Comparison of ENCODE assay signal across 8 mouse cellular contexts in the genomic region with DNA sequence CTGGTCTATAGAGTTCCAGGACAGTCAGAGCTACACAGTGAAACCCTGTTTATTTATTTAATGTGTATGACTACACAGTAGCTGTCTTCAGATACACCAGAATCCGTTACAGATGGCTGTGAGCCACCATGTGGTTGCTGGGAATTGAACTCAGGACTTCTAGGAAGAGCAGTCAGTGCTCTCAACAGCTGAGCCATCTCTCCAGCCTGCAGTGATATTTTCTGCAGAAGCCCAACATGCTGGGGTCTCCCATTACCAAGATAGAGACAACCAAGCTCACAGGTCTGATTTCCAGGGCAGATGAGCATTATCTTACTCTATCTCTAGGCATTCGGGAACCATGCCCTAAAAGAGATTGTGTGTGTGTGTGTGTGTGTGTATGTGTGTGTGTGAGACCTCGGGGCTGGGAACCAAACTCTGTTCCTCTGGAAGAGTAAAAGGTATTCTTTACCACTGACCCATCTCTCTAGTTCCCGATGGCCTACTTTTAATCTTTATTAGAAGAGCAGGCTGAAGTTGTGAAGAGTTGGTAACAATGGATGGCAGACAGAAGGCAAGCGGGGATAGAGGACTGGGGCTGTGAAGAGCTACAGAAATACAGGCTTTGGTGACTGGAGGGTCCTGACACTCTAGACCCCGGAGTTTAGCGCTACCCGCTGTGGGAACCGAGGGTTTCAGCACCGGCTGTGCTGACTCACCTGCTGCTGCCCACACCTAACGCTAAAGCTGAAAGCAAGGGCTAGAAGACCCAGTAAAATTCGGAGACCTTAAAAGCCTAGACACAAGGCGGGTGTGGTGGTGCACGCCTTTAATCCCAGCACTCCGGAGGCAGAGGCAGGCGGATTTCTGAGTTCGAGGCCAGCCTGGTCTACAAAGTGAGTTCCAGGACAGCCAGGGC. TPM values are rescaled to one million over a fixed set of nuclear protein-coding genes. Genes with fewer than 3 reads are reported as not detected.
DNase-seq lines count a peak whose midpoint lies in the region; ATAC-seq and TF ChIP-seq lines count a peak whose summit lies in the region.

No protein-coding gene starts in this region.

- peak overlapping the region; percentile 23; the same call in 1 of the 2 replicates for H3K9ac ChIP-seq in heart, embryonic 11.5 days (ENCODE audit: low read depth, low read length)
- peak overlapping the region; percentile 45 for H3K9ac ChIP-seq in ES-Bruce4 (ENCODE audit: low read depth, poor library complexity, severe bottlenecking)
- H3K9ac ChIP-seq in embryonic facial prominence, embryonic 13.5 days, result no peak overlapping the region
- H3K9ac ChIP-seq in kidney, embryonic 15.5 days, result peak overlapping the region; percentile 58; the same call in 1 of the 2 replicates
- H3K9ac ChIP-seq in neural tube, embryonic 11.5 days (ENCODE audit: low read length), result no peak overlapping the region

- H3K4me3 ChIP-seq in heart, embryonic 11.5 days (ENCODE audit: low read depth, low read length), result peak overlapping the region; percentile 49
- peak overlapping the region; percentile 83 for H3K4me3 ChIP-seq in ES-Bruce4 (ENCODE audit: low read depth, low read length)
- H3K4me3 ChIP-seq in embryonic facial prominence, embryonic 13.5 days, result peak overlapping the region; percentile 61
- peak overlapping the region; percentile 64 for H3K4me3 ChIP-seq in kidney, embryonic 15.5 days (replicated peaks)
- H3K4me3 ChIP-seq in neural tube, embryonic 11.5 days (ENCODE audit: low read depth, low read length), result peak overlapping the region; percentile 63

- 0 out of 2 replicates have a peak, but pooled peaks cover 4% of the 10 kb centered on the region for H3K36me3 ChIP-seq in heart, embryonic 11.5 days (ENCODE audit: control insufficient read depth, insufficient read depth, low read length)
- no peaks in the 10 kb centered on the region for H3K36me3 ChIP-seq in ES-Bruce4 (ENCODE audit: control insufficient read depth, insufficient read depth, low read length, poor library complexity, severe bottlenecking)
- peaks cover 22% of the 10 kb centered on the region for H3K36me3 ChIP-seq in embryonic facial prominence, embryonic 13.5 days
- H3K36me3 ChIP-seq in kidney, embryonic 15.5 days, result peaks cover 26% of the 10 kb centered on the region
- peaks cover 2% of the 10 kb centered on the region; the same call in 1 of the 2 replicates for H3K36me3 ChIP-seq in neural tube, embryonic 11.5 days (ENCODE audit: control insufficient read depth, insufficient read depth, low read length)

- TF ChIP-seq POLR2A in ES-Bruce4 (IDR thresholded peaks at IDR 0.05; ENCODE audit: insufficient read depth, low read length), result no peak

- H3K9me3 ChIP-seq in heart, embryonic 11.5 days (replicated peaks; ENCODE audit: control insufficient read depth, low read length), result no peaks in the 10 kb centered on the region
- H3K9me3 ChIP-seq in ES-Bruce4 (replicated peaks; ENCODE audit: control insufficient read depth, insufficient read depth, low read length, poor library complexity, severe bottlenecking), result no peaks in the 10 kb centered on the region
- no peaks in the 10 kb centered on the region for H3K9me3 ChIP-seq in embryonic facial prominence, embryonic 13.5 days
- no peaks in the 10 kb centered on the region for H3K9me3 ChIP-seq in kidney, embryonic 15.5 days (replicated peaks)
- H3K9me3 ChIP-seq in neural tube, embryonic 11.5 days (ENCODE audit: control insufficient read depth, low read length), result no peaks in the 10 kb centered on the region

- intact Hi-C loops in heart, postnatal 14 days (cut with DNase I), result loop anchor here (5.0 kb wide), 1 partner anchor 124 kb away; no protein-coding TSS in a partner anchor

- H3K4me2 ChIP-seq in heart, embryonic 11.5 days, result peak overlapping the region; percentile 80
- H3K4me2 ChIP-seq in embryonic facial prominence, embryonic 13.5 days, result peak overlapping the region; percentile 48
- H3K4me2 ChIP-seq in kidney, embryonic 15.5 days, result peak overlapping the region; percentile 82
- H3K4me2 ChIP-seq in neural tube, embryonic 11.5 days (ENCODE audit: low read depth), result peak overlapping the region; percentile 28

- no peak for DNase-seq in heart, postnatal 14 days
- DNase-seq in neural tube, embryonic 11.5 days (ENCODE audit: low spot score), result no peak
- no peak for DNase-seq in right cerebral cortex, postnatal 36 days (ENCODE audit: low spot score in 2 of 2)

- ATAC-seq in heart, embryonic 11.5 days (replicated peaks; ENCODE audit: insufficient number of reproducible peaks, low FRiP score, low TSS enrichment), result no peak
- ATAC-seq in embryonic facial prominence, embryonic 13.5 days (ENCODE audit: insufficient number of reproducible peaks, insufficient read depth, low FRiP score, low TSS enrichment, low read depth), result no peak
- no peak for ATAC-seq in kidney, embryonic 15.5 days (replicated peaks; ENCODE audit: low FRiP score)
- no peak for ATAC-seq in neural tube, embryonic 11.5 days (ENCODE audit: insufficient read depth, low FRiP score, low TSS enrichment)
- no peak for ATAC-seq in activated CD4-positive, CD25-positive, alpha-beta regulatory T cell, adult 4 months

- no peak for TF ChIP-seq EP300 in ES-Bruce4 (IDR thresholded peaks at IDR 0.05; ENCODE audit: insufficient read depth, low read depth, low read length)

- WGBS in heart, embryonic 11.5 days (ENCODE audit: insufficient replicate concordance), result 34% methylated on average over 15 of the region's 17 CpGs
- 47% methylated on average over 17 of the region's 17 CpGs for WGBS in embryonic facial prominence, embryonic 13.5 days
- 35% methylated on average over 17 of the region's 17 CpGs for WGBS in kidney, embryonic 15.5 days
- WGBS in neural tube, embryonic 11.5 days, result 41% methylated on average over 17 of the region's 17 CpGs

- peaks cover 18% of the 10 kb centered on the region for H3K4me1 ChIP-seq in heart, embryonic 11.5 days (ENCODE audit: control insufficient read depth, insufficient read depth, low read length)
- peaks cover 3% of the 10 kb centered on the region for H3K4me1 ChIP-seq in ES-Bruce4 (ENCODE audit: control insufficient read depth, insufficient read depth, low read length)
- H3K4me1 ChIP-seq in embryonic facial prominence, embryonic 13.5 days, result peaks cover 32% of the 10 kb centered on the region
- peaks cover 48% of the 10 kb centered on the region for H3K4me1 ChIP-seq in kidney, embryonic 15.5 days
- peaks cover 8% of the 10 kb centered on the region for H3K4me1 ChIP-seq in neural tube, embryonic 11.5 days (ENCODE audit: control insufficient read depth, insufficient read depth, low read length)

- TF ChIP-seq CTCF in ES-Bruce4 (IDR thresholded peaks at IDR 0.05; ENCODE audit: low read depth, low read length), result no peak

- no peaks in the 10 kb centered on the region for H3K27me3 ChIP-seq in heart, embryonic 11.5 days (ENCODE audit: control insufficient read depth, insufficient read depth, low read length)
- no peaks in the 10 kb centered on the region for H3K27me3 ChIP-seq in ES-Bruce4 (ENCODE audit: control insufficient read depth, insufficient read depth, low read length, poor library complexity, severe bottlenecking)
- H3K27me3 ChIP-seq in embryonic facial prominence, embryonic 13.5 days, result no peaks in the 10 kb centered on the region
- H3K27me3 ChIP-seq in kidney, embryonic 15.5 days, result no peaks in the 10 kb centered on the region
- H3K27me3 ChIP-seq in neural tube, embryonic 11.5 days (ENCODE audit: control insufficient read depth, insufficient read depth, low read length), result no peaks in the 10 kb centered on the region

- H3K27ac ChIP-seq in heart, embryonic 11.5 days (ENCODE audit: low read depth, low read length), result peak overlapping the region; percentile 90
- peak overlapping the region; percentile 86 for H3K27ac ChIP-seq in ES-Bruce4 (ENCODE audit: insufficient read depth, low read length)
- H3K27ac ChIP-seq in embryonic facial prominence, embryonic 13.5 days, result peak overlapping the region; percentile 93
- H3K27ac ChIP-seq in kidney, embryonic 15.5 days, result peak overlapping the region; percentile 95
- no peak overlapping the region for H3K27ac ChIP-seq in neural tube, embryonic 11.5 days (ENCODE audit: low read depth, low read length)

RNA-seq across cellular contexts. Expression of gene Brat1, which starts 1.1 kb away (rescaled TPM):
- 9.0 and 9.8 TPM in 2 replicates for polyA plus RNA-seq in heart, embryonic 11.5 days (2014; fragmentation: Nextera tagmentation; extraction: Ambion mirVana)
- total RNA-seq in heart, postnatal 14 days (2021), result 10 to 100 TPM in 1 of 2 experiments, 1 to 10 TPM in 1; 8.6 to 10.8 TPM
- 9.3 and 9.6 TPM in 2 replicates for polyA plus RNA-seq in ES-Bruce4 (2011; ENCODE audit: insufficient read depth, insufficient read length, low read depth, missing spikeins)
- polyA plus RNA-seq in embryonic facial prominence, embryonic 13.5 days (2015; fragmentation: Nextera tagmentation; extraction: Ambion mirVana), result 21.7 and 22.0 TPM in 2 replicates
- polyA plus RNA-seq in kidney, embryonic 15.5 days (2015; fragmentation: Nextera tagmentation; extraction: Ambion mirVana), result 21.5 and 25.0 TPM in 2 replicates
- polyA plus RNA-seq in neural tube, embryonic 11.5 days (2014; fragmentation: Nextera tagmentation; extraction: Ambion mirVana), result 15.1 and 15.9 TPM in 2 replicates
- 10 to 100 TPM; 10.3 to 15.2 TPM for polyA plus RNA-seq in activated CD4-positive, CD25-positive, alpha-beta regulatory T cell, adult 4 months (2017; shearing (Covaris generic))

RNA-seq across cellular contexts. Expression of gene Iqce, which starts 1.6 kb away (rescaled TPM):
- 8.1 and 10.7 TPM in 2 replicates for polyA plus RNA-seq in heart, embryonic 11.5 days (2014; fragmentation: Nextera tagmentation; extraction: Ambion mirVana)
- 10 to 100 TPM in 1 of 2 experiments, 1 to 10 TPM in 1; 8.1 to 10.2 TPM for total RNA-seq in heart, postnatal 14 days (2021)
- 11.0 and 16.9 TPM in 2 replicates for polyA plus RNA-seq in ES-Bruce4 (2011; ENCODE audit: insufficient read depth, insufficient read length, low read depth, missing spikeins)
- 25.3 and 27.9 TPM in 2 replicates for polyA plus RNA-seq in embryonic facial prominence, embryonic 13.5 days (2015; fragmentation: Nextera tagmentation; extraction: Ambion mirVana)
- polyA plus RNA-seq in kidney, embryonic 15.5 days (2015; fragmentation: Nextera tagmentation; extraction: Ambion mirVana), result 25.7 and 29.3 TPM in 2 replicates
- polyA plus RNA-seq in neural tube, embryonic 11.5 days (2014; fragmentation: Nextera tagmentation; extraction: Ambion mirVana), result 18.3 and 18.4 TPM in 2 replicates
- polyA plus RNA-seq in activated CD4-positive, CD25-positive, alpha-beta regulatory T cell, adult 4 months (2017; shearing (Covaris generic)), result 10 to 100 TPM; 16.8 to 21.2 TPM

RNA-seq across cellular contexts. Expression of gene Amz1, which starts 20.2 kb away (rescaled TPM):
- polyA plus RNA-seq in heart, embryonic 11.5 days (2014; fragmentation: Nextera tagmentation; extraction: Ambion mirVana), result 0.21 and 0.69 TPM in 2 replicates
- under 1 TPM; 0.46 to 0.65 TPM for total RNA-seq in heart, postnatal 14 days (2021)
- 0.60 and 0.64 TPM in 2 replicates for polyA plus RNA-seq in ES-Bruce4 (2011; ENCODE audit: insufficient read depth, insufficient read length, low read depth, missing spikeins)
- polyA plus RNA-seq in embryonic facial prominence, embryonic 13.5 days (2015; fragmentation: Nextera tagmentation; extraction: Ambion mirVana), result 0.63 and 0.83 TPM in 2 replicates
- 2.1 TPM in 2 replicates for polyA plus RNA-seq in kidney, embryonic 15.5 days (2015; fragmentation: Nextera tagmentation; extraction: Ambion mirVana)
- polyA plus RNA-seq in neural tube, embryonic 11.5 days (2014; fragmentation: Nextera tagmentation; extraction: Ambion mirVana), result 0.38 and 0.69 TPM in 2 replicates
- under 1 TPM in 1 of 2 experiments, not detected in 1; 0.17 TPM for polyA plus RNA-seq in activated CD4-positive, CD25-positive, alpha-beta regulatory T cell, adult 4 months (2017; shearing (Covaris generic))

RNA-seq across cellular contexts. Expression of gene Ttyh3, which starts 54.9 kb away (rescaled TPM):
- polyA plus RNA-seq in heart, embryonic 11.5 days (2014; fragmentation: Nextera tagmentation; extraction: Ambion mirVana), result 26.7 and 28.8 TPM in 2 replicates
- 10 to 100 TPM; 31.6 to 31.9 TPM for total RNA-seq in heart, postnatal 14 days (2021)
- polyA plus RNA-seq in ES-Bruce4 (2011; ENCODE audit: insufficient read depth, insufficient read length, low read depth, missing spikeins), result 19.1 and 21.4 TPM in 2 replicates
- polyA plus RNA-seq in embryonic facial prominence, embryonic 13.5 days (2015; fragmentation: Nextera tagmentation; extraction: Ambion mirVana), result 45.0 and 47.6 TPM in 2 replicates
- 32.3 and 39.9 TPM in 2 replicates for polyA plus RNA-seq in kidney, embryonic 15.5 days (2015; fragmentation: Nextera tagmentation; extraction: Ambion mirVana)
- 61.0 and 65.0 TPM in 2 replicates for polyA plus RNA-seq in neural tube, embryonic 11.5 days (2014; fragmentation: Nextera tagmentation; extraction: Ambion mirVana)
- 1 to 10 TPM; 5.2 to 5.6 TPM for polyA plus RNA-seq in activated CD4-positive, CD25-positive, alpha-beta regulatory T cell, adult 4 months (2017; shearing (Covaris generic))

Comparison
In these comparisons a context has a peak if more than half of its experiments do, and no peak if none do; other contexts are left out.
1. H3K4me2 ChIP-seq: peak in every context shown above with its lines; median percentile 82 in kidney, embryonic 15.5 days; 80 in heart, embryonic 11.5 days; 48 in embryonic facial prominence, embryonic 13.5 days; 28 in neural tube, embryonic 11.5 days.
2. H3K9ac ChIP-seq: peak in heart, embryonic 11.5 days (single experiment), ES-Bruce4 (single experiment) and kidney, embryonic 15.5 days (single experiment); none in embryonic facial prominence, embryonic 13.5 days (single experiment) and neural tube, embryonic 11.5 days (single experiment).
3. Peak in every context shown above with its lines, with median percentiles within 50 percentile points of each other: H3K4me3 ChIP-seq.